Mouse (Mus musculus) MN1 (cell line): Measurements from ENCODE around the gene Hist1h4k.
"Not testable (repeated sequence)": the region's sequence is repeated elsewhere in the genome, so short reads cannot be mapped to it uniquely, and the experiment has no call there.

Source experiments
- DNase-seq: peaks from one replicate; pipeline ENCODE4 v3.0.0-alpha.2; 2016; ENCODE audit warnings: low spot score

The Hist1h4k gene

GRCm38 (mm10) chr13:21750159-21751017 lies at the start of gene Hist1h4k:
Gene Hist1h4k, minus strand, starts transcription at chr13:21750505.
- DNase-seq = peak; percentile 86

GRCm38 (mm10) chr13:21797163-21797562 lies 46.9 kb upstream of the Hist1h4k start:
- DNase-seq = not testable (repeated sequence)

- no peak for DNase-seq
Observed at GRCm38 (mm10) chr13:21795584-21795983, 45.3 kb upstream of the Hist1h4k start.

- DNase-seq = no peak
Observed at GRCm38 (mm10) chr13:21790601-21791283, 40.4 kb upstream of the Hist1h4k start.

DNA sequence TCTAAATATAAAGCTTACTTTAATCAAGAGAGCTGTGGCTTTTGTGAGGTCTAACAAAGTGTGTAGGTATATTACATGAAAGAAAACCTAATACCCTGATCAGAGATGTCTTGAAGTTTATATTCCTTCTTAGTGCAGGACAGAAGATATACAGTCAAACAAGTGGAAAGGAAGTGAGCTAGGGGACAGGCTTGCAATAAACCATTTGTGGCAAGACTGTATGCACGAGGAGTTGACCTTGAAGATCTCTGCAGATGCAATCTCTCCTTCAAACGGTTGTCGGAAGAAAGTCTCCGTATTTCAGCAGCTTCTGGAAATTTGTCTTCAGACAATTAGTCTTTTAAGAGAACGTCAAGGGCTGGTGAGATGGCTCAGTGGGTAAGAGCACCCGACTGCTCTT lies 39.6 kb upstream of the Hist1h4k start:
- no peak for DNase-seq

GRCm38 (mm10) chr13:21787760-21788593 lies 37.7 kb upstream of the Hist1h4k start:
- DNase-seq = peak; percentile 34

- DNase-seq = peak; percentile 98
Observed at GRCm38 (mm10) chr13:21786899-21787629, 36.8 kb upstream of the Hist1h4k start, which contains the start of the genes Hist1h2an and Hist1h2bp. Gene Hist1h2an, minus strand, starts transcription at chr13:21787218. Gene Hist1h2bp, plus strand, starts transcription at chr13:21787461.

DNA sequence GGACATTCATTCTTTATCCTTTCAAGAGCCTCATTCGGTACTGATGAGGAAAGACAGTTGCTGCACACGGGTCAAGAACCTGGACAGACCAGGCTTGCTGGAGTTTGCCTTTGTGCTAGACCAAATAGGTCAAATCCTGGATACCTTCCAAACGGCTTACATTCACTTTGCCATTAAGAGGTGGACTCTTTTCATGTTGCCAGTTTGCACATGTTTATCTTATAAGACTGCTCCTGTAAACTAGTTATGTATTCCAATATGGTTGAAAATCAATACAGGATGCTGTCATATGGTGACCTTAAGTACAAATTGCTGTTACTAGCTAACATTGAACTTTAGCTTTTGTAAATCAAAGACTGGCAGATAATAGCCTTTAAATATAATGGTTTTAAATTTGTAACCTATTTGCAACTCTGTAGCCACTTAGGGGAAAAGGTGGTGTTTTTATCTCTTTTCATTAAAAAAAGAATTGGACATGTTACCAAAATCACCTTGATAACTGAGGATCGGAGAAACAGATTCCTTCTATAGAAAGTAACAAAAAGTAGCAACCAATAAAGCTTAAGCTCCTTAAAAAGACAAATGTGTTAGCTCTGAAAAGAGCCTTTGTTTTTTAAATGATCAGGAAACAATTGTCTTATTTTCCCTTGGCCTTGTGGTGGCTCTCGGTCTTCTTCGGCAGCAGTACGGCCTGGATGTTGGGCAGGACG lies 36.0 kb upstream of the Hist1h4k start:
- peak; percentile 55 for DNase-seq

DNA sequence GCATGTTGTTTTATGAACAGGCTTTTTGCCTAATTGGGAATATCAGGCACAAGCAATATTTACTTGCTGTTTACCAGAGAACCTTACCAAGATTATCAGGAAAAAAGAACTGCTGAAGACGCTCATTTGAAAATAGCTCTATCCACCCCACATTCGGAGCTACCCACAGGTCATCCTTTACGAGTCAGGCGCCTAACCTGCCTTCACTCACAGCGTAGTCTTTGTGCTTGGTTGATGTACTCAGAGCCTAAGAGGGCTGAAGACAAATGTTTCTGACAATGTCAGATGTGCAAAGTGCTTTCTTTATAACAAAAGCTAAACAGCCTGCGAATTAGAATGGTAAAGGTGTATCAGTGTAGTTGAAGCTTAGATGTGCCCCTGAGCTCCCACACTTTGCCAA lies 34.0 kb upstream of the Hist1h4k start:
- DNase-seq = no peak

DNA sequence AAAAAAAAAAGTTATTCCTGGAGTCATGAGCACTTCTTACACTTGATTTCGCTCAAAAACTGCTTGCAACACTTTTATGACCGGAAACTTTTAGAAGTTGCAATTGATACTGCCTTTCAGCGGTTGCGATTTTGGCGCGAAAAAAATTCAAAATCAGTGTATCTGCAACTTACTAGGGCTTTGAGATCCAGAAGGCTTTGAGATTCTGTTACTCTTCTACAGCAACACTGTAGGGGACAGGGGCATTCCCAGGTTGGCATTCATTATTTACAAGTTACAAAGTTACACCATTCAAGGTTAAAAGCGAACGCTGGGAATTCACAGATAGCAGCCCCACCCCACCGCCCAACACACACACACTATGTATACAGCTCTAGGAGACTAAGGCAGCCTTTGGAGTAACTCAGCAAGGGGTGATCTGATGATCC lies 33.4 kb upstream of the Hist1h4k start:
- DNase-seq = no peak

DNA sequence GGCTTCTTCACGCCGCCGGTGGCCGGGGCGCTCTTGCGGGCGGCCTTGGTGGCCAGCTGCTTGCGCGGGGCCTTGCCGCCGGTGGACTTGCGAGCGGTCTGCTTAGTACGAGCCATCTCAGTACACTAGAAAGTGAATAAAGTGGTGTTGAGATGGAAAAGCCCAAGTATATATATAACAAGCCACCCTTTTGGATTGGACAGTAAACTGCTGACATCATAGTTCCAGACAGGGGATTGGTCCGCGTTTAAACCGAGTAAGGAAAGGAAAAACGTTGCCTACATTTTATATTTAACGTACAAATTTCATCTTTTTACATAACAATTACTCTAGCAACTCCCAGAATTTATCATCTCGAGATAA lies 32.9 kb upstream of the Hist1h4k start, which contains the start of gene Hist1h3i:
Gene Hist1h3i (minus strand): TSS at position 116 of the 363 bp plus-strand sequence.
- peak; percentile 88 for DNase-seq

DNA sequence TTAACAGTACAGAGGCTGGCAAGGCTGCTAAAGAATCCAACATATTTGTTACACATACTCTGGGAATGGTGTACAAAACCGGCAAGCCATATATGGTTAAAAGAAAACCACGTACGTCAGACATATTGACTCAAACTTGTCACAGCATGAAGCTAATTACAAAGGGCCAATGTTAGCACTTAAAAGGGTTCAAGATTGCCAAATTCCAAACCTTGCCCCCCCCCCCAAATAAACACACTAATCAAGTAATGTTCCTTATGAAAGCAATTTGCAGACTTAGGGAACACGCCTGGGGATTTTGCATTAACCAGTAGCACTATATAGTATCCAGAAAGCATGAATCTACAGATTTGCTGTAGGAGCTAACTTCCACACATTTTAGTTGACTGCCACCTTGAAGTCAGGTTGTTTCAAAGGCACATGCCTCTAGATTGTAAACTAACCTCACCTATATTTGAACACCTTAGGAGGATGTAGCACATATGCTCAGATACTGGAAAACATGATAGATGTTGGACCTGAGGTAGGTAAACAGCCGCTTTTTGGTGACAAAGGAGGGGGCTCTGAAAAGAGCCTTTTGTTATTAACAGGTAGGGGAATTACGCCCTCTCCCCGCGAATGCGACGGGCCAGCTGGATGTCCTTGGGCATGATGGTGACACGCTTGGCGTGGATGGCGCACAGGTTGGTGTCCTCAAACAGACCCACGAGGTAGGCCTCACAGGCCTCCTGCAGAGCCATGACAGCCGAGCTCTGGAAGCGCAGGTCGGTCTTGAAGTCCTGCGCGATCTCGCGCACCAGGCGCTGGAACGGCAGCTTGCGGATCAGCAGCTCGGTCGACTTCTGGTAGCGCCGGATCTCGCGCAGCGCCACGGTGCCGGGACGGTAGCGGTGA lies 32.3 kb upstream of the Hist1h4k start:
- peak; percentile 60 for DNase-seq

DNA sequence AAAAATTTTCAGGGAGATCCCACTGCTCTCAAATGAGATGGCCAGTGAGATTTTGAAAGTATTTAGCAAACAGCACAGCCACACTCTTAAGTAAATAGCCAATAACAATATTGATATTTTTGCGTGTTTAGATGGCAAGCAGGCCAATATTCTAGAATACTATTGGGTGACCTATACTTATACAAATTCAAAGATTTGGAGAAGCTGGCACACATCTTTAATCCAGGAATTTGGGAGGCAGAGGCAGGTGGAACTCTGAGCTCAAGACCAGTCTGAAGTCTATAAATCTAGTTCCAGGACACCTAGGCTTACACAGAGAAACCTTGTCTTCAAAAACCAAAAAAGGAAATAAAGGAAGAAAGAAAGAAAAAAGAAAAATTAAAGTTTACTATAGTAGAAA lies 31.3 kb upstream of the Hist1h4k start:
- no peak for DNase-seq

DNA sequence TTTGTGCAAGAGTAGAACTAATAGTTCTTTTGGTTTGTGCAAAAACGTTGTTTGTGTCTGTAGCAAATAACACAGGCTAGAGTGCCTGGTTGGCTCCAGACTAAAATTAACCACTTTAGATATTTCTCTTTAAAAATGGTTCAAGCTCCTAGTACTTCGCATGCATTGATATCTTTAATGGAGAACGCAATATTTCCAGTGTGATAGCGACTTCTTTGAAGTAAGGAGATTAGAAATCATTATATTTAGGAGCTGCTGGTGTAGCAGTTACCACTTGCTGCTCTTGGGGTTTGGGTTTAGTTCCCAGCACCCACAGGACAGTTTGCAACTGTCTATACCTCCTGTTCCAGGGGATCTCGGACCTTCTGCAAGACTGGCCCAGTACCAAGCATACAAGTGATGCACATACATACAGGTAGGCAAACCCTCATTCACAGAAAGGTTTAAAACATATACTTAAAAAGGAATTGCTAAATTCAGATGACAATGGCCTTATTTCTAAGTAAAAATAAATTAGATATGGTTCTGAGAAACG lies 30.8 kb upstream of the Hist1h4k start:
- DNase-seq = no peak

GRCm38 (mm10) chr13:21779767-21780731 lies 29.7 kb upstream of the Hist1h4k start, which contains the start of gene Hist1h1b:
Gene Hist1h1b, minus strand, starts transcription at chr13:21780625.
- peak; percentile 73 for DNase-seq

GRCm38 (mm10) chr13:21778814-21779766 lies 28.8 kb upstream of the Hist1h4k start:
- peak; percentile 92 for DNase-seq

- no peak for DNase-seq
Observed at GRCm38 (mm10) chr13:21755707-21756106, 5.4 kb upstream of the Hist1h4k start.
